In the genomic region with DNA sequence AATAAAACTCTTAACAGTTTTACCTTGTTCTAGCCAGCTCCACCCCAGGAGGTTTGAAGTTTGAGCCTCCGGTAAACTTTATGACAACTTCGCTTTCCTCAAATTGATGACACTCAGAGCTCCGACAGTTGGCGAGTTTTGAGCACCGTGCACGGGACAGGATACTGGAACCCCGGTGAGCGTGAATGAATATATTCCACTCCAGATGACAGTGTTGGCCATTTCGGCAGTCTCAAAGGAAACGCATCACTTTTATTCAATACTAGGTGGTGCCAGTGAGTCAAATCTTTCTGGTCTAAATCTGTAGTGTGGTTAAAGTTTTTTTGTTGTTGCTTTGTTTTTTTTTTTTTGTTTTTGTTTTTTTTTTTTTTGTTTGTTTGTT, we compare ENCODE assay signal across 8 mouse cellular contexts. TPM values are rescaled to one million over a fixed set of nuclear protein-coding genes. Genes with fewer than 3 reads are reported as not detected.
DNase-seq lines count a peak whose midpoint lies in the region; ATAC-seq and TF ChIP-seq lines count a peak whose summit lies in the region.

No protein-coding gene starts in this region.

- H3K9ac ChIP-seq in forebrain, embryonic 11.5 days (ENCODE audit: low read length) = peak overlapping the region; percentile 71
- peak overlapping the region; percentile 69 for H3K9ac ChIP-seq in hindbrain, postnatal 0 days (replicated peaks; ENCODE audit: low read length)
- peak overlapping the region; percentile 69 for H3K9ac ChIP-seq in liver, embryonic 16.5 days (ENCODE audit: low read depth, low read length)
- H3K9ac ChIP-seq in neural tube, embryonic 15.5 days (replicated peaks) = peak overlapping the region; percentile 73

- peak; percentile 16 to 35 for DNase-seq in layer of hippocampus, postnatal 10 days (ENCODE audit: low spot score in 2 of 2)
- DNase-seq in layer of hippocampus, adult 9-11 months = no peak
- DNase-seq in adipocyte (ENCODE audit: low spot score) = peak; percentile 67
- no peak for DNase-seq in forebrain, embryonic 11.5 days (ENCODE audit: low spot score)
- DNase-seq in hindbrain, postnatal 0 days (ENCODE audit: low spot score) = peak; percentile 71
- no peak for DNase-seq in layer of hippocampus, adult 11-12 months (ENCODE audit: low spot score)

- H3K4me3 ChIP-seq in forebrain, embryonic 11.5 days (ENCODE audit: low read depth, low read length) = peak overlapping the region; percentile 76
- H3K4me3 ChIP-seq in hindbrain, postnatal 0 days (ENCODE audit: low read length) = peak overlapping the region; percentile 61
- peak overlapping the region; percentile 70 for H3K4me3 ChIP-seq in liver, embryonic 16.5 days (ENCODE audit: low read depth, low read length)
- peak overlapping the region; percentile 83 for H3K4me3 ChIP-seq in neural tube, embryonic 15.5 days (replicated peaks)

- no peak overlapping the region for H3K27ac ChIP-seq in forebrain, embryonic 11.5 days (ENCODE audit: low read depth, low read length)
- H3K27ac ChIP-seq in hindbrain, postnatal 0 days = peak overlapping the region; percentile 55
- peak overlapping the region; percentile 53 for H3K27ac ChIP-seq in liver, embryonic 16.5 days (ENCODE audit: low read length)
- peak overlapping the region; percentile 82 for H3K27ac ChIP-seq in neural tube, embryonic 15.5 days (replicated peaks)

- TF ChIP-seq CTCF in hindbrain, postnatal 0 days (IDR thresholded peaks at IDR 0.05; ENCODE audit: low read depth) = peak; percentile 56

- H3K36me3 ChIP-seq in forebrain, embryonic 11.5 days (ENCODE audit: control insufficient read depth, insufficient read depth, low read length) = peaks cover 7% of the 10 kb centered on the region; the same call in 1 of the 2 replicates
- H3K36me3 ChIP-seq in hindbrain, postnatal 0 days (ENCODE audit: insufficient read depth, low read length) = peaks cover 26% of the 10 kb centered on the region
- peaks cover 6% of the 10 kb centered on the region; the same call in 1 of the 2 replicates for H3K36me3 ChIP-seq in liver, embryonic 16.5 days (ENCODE audit: control insufficient read depth, insufficient read depth)
- H3K36me3 ChIP-seq in neural tube, embryonic 15.5 days = peaks cover 34% of the 10 kb centered on the region

- 2% methylated on average over 10 of the region's 10 CpGs for WGBS in forebrain, embryonic 11.5 days
- WGBS in hindbrain, postnatal 0 days = under 1% methylated on average over 10 of the region's 10 CpGs
- 0% methylated on average over 10 of the region's 10 CpGs for WGBS in liver, embryonic 16.5 days (ENCODE audit: insufficient replicate concordance)
- WGBS in neural tube, embryonic 15.5 days = under 1% methylated on average over 10 of the region's 10 CpGs

- H3K4me2 ChIP-seq in forebrain, embryonic 11.5 days (ENCODE audit: low read depth, low read length, severe bottlenecking) = peak overlapping the region; percentile 84
- H3K4me2 ChIP-seq in hindbrain, postnatal 0 days (ENCODE audit: low read depth, low read length) = peak overlapping the region; percentile 86
- H3K4me2 ChIP-seq in liver, embryonic 16.5 days (ENCODE audit: low read depth, low read length) = peak overlapping the region; percentile 82
- peak overlapping the region; percentile 86 for H3K4me2 ChIP-seq in neural tube, embryonic 15.5 days

- 0 out of 2 replicates have a peak, but pooled peaks cover 4% of the 10 kb centered on the region for H3K4me1 ChIP-seq in forebrain, embryonic 11.5 days (replicated peaks; ENCODE audit: control insufficient read depth, insufficient read depth, low read length)
- peaks cover 10% of the 10 kb centered on the region; the same call in 1 of the 2 replicates for H3K4me1 ChIP-seq in hindbrain, postnatal 0 days (ENCODE audit: insufficient read depth, low read length)
- H3K4me1 ChIP-seq in liver, embryonic 16.5 days (ENCODE audit: control insufficient read depth, low read depth, low read length) = peaks cover 9% of the 10 kb centered on the region
- peaks cover 27% of the 10 kb centered on the region for H3K4me1 ChIP-seq in neural tube, embryonic 15.5 days

- no peaks in the 10 kb centered on the region for H3K27me3 ChIP-seq in forebrain, embryonic 11.5 days (ENCODE audit: control insufficient read depth, insufficient read depth, low read length)
- no peaks in the 10 kb centered on the region for H3K27me3 ChIP-seq in hindbrain, postnatal 0 days (ENCODE audit: insufficient read depth, low read length)
- no peaks in the 10 kb centered on the region for H3K27me3 ChIP-seq in liver, embryonic 16.5 days (ENCODE audit: control insufficient read depth, insufficient read depth, low read depth, low read length)
- no peaks in the 10 kb centered on the region for H3K27me3 ChIP-seq in neural tube, embryonic 15.5 days (replicated peaks)

- ATAC-seq in forebrain, embryonic 11.5 days (replicated peaks; ENCODE audit: low FRiP score) = 0 out of 2 replicates have a peak, but pooled peaks have one; percentile 22
- ATAC-seq in hindbrain, postnatal 0 days = no peak
- no peak for ATAC-seq in liver, embryonic 16.5 days (ENCODE audit: low read depth)
- peak; percentile 19; the same call in 1 of the 2 replicates for ATAC-seq in neural tube, embryonic 15.5 days (ENCODE audit: low FRiP score)

- no peaks in the 10 kb centered on the region for H3K9me3 ChIP-seq in forebrain, embryonic 11.5 days (ENCODE audit: control insufficient read depth, low read length)
- H3K9me3 ChIP-seq in hindbrain, postnatal 0 days (ENCODE audit: low read length) = no peaks in the 10 kb centered on the region
- H3K9me3 ChIP-seq in liver, embryonic 16.5 days (replicated peaks; ENCODE audit: control insufficient read depth, low read length) = no peaks in the 10 kb centered on the region
- H3K9me3 ChIP-seq in neural tube, embryonic 15.5 days (replicated peaks) = no peaks in the 10 kb centered on the region

RNA-seq across cellular contexts. Expression of a gene that starts 0.8 kb away (rescaled TPM):
- 10 to 100 TPM; 35.7 to 36.4 TPM for total RNA-seq in layer of hippocampus, postnatal 10 days (2021)
- polyA plus RNA-seq in forebrain, embryonic 11.5 days (2014; fragmentation: Nextera tagmentation; extraction: Ambion mirVana) = 55.6 and 57.6 TPM in 2 replicates
- 32.2 and 33.5 TPM in 2 replicates for total RNA-seq in hindbrain, postnatal 0 days (2014; rRNA removed)
- polyA plus RNA-seq in hindbrain, postnatal 0 days (2015; fragmentation: Nextera tagmentation; extraction: Ambion mirVana) = 33.5 and 34.8 TPM in 2 replicates
- polyA plus RNA-seq in liver, embryonic 16.5 days (2015; fragmentation: Nextera tagmentation; extraction: Ambion mirVana) = 9.1 and 9.7 TPM in 2 replicates
- 37.9 and 40.0 TPM in 2 replicates for polyA plus RNA-seq in neural tube, embryonic 15.5 days (2015; fragmentation: Nextera tagmentation; extraction: Ambion mirVana)

RNA-seq across cellular contexts. Expression of a gene that starts 0.8 kb away (rescaled TPM):
- total RNA-seq in layer of hippocampus, postnatal 10 days (2021) = 1 to 10 TPM; 6.5 to 7.6 TPM
- 17.3 and 19.5 TPM in 2 replicates for polyA plus RNA-seq in forebrain, embryonic 11.5 days (2014; fragmentation: Nextera tagmentation; extraction: Ambion mirVana)
- total RNA-seq in hindbrain, postnatal 0 days (2014; rRNA removed) = 8.4 and 9.9 TPM in 2 replicates
- polyA plus RNA-seq in hindbrain, postnatal 0 days (2015; fragmentation: Nextera tagmentation; extraction: Ambion mirVana) = 7.1 and 7.8 TPM in 2 replicates
- 4.7 and 5.2 TPM in 2 replicates for polyA plus RNA-seq in liver, embryonic 16.5 days (2015; fragmentation: Nextera tagmentation; extraction: Ambion mirVana)
- polyA plus RNA-seq in neural tube, embryonic 15.5 days (2015; fragmentation: Nextera tagmentation; extraction: Ambion mirVana) = 5.8 and 9.0 TPM in 2 replicates

RNA-seq across cellular contexts. Expression of a gene that starts 8.6 kb away (rescaled TPM):
- total RNA-seq in layer of hippocampus, postnatal 10 days (2021) = not detected
- 0.99 TPM in 1 of 2 replicates, not detected in the other for polyA plus RNA-seq in forebrain, embryonic 11.5 days (2014; fragmentation: Nextera tagmentation; extraction: Ambion mirVana)
- not detected in 2 replicates for total RNA-seq in hindbrain, postnatal 0 days (2014; rRNA removed)
- polyA plus RNA-seq in hindbrain, postnatal 0 days (2015; fragmentation: Nextera tagmentation; extraction: Ambion mirVana) = not detected in 2 replicates
- polyA plus RNA-seq in liver, embryonic 16.5 days (2015; fragmentation: Nextera tagmentation; extraction: Ambion mirVana) = 0.14 TPM in 1 of 2 replicates, not detected in the other
- polyA plus RNA-seq in neural tube, embryonic 15.5 days (2015; fragmentation: Nextera tagmentation; extraction: Ambion mirVana) = not detected in 2 replicates

RNA-seq across cellular contexts. Expression of a gene that starts 31.0 kb away (rescaled TPM):
- not detected for total RNA-seq in layer of hippocampus, postnatal 10 days (2021)
- polyA plus RNA-seq in forebrain, embryonic 11.5 days (2014; fragmentation: Nextera tagmentation; extraction: Ambion mirVana) = not detected in 2 replicates
- not detected in 2 replicates for total RNA-seq in hindbrain, postnatal 0 days (2014; rRNA removed)
- polyA plus RNA-seq in hindbrain, postnatal 0 days (2015; fragmentation: Nextera tagmentation; extraction: Ambion mirVana) = 0.34 TPM in 1 of 2 replicates, not detected in the other
- 0.14 TPM in 1 of 2 replicates, not detected in the other for polyA plus RNA-seq in liver, embryonic 16.5 days (2015; fragmentation: Nextera tagmentation; extraction: Ambion mirVana)
- 1.1 TPM in 1 of 2 replicates, not detected in the other for polyA plus RNA-seq in neural tube, embryonic 15.5 days (2015; fragmentation: Nextera tagmentation; extraction: Ambion mirVana)

RNA-seq across cellular contexts. Expression of a gene that starts 32.2 kb away (rescaled TPM):
- total RNA-seq in layer of hippocampus, postnatal 10 days (2021) = 10 to 100 TPM; 75.4 to 82.9 TPM
- 71.7 and 72.1 TPM in 2 replicates for polyA plus RNA-seq in forebrain, embryonic 11.5 days (2014; fragmentation: Nextera tagmentation; extraction: Ambion mirVana)
- total RNA-seq in hindbrain, postnatal 0 days (2014; rRNA removed) = 94.1 and 112 TPM in 2 replicates
- polyA plus RNA-seq in hindbrain, postnatal 0 days (2015; fragmentation: Nextera tagmentation; extraction: Ambion mirVana) = 105 and 109 TPM in 2 replicates
- polyA plus RNA-seq in liver, embryonic 16.5 days (2015; fragmentation: Nextera tagmentation; extraction: Ambion mirVana) = 7.2 and 8.4 TPM in 2 replicates
- polyA plus RNA-seq in neural tube, embryonic 15.5 days (2015; fragmentation: Nextera tagmentation; extraction: Ambion mirVana) = 92.7 and 103 TPM in 2 replicates

Comparison
In these comparisons a context has a peak if more than half of its experiments do, and no peak if none do; other contexts are left out.
1. DNase-seq: peak in layer of hippocampus, postnatal 10 days (2 of 2), adipocyte (single experiment) and hindbrain, postnatal 0 days (single experiment); none in layer of hippocampus, adult 9-11 months (single experiment), forebrain, embryonic 11.5 days (single experiment) and layer of hippocampus, adult 11-12 months (single experiment).
2. ATAC-seq: peak in forebrain, embryonic 11.5 days (single experiment) and neural tube, embryonic 15.5 days (single experiment); none in hindbrain, postnatal 0 days (single experiment) and liver, embryonic 16.5 days (single experiment).
3. Peak in every context shown above with its lines, with median percentiles within 50 percentile points of each other: H3K4me2 ChIP-seq, H3K4me3 ChIP-seq and H3K9ac ChIP-seq.